Mouse (Mus musculus) bone marrow, adult 2 months (tissue): ENCODE data around the gene 1700037H04Rik. TPM values are rescaled to one million over a fixed set of nuclear protein-coding genes. Genes with fewer than 3 reads are reported as not detected.

Source experiments
- H3K27ac ChIP-seq: fragments of 200-500 bp; 2 replicates; pipeline ENCODE4 v1.5.1; 2012; ENCODE audit warnings: low read depth, mild to moderate bottlenecking, control low read depth, inconsistent platforms, low read length; ENCODE audit not compliant: control insufficient read depth, poor library complexity, insufficient read depth
- H3K4me1 ChIP-seq: fragments of 200-500 bp; 2 replicates; pipeline ENCODE4 v1.6.1; 2011; ENCODE audit warnings: low read length; ENCODE audit not compliant: control insufficient read depth, insufficient read depth
- H3K4me3 ChIP-seq: fragments of 200-500 bp; replicated peaks from 2 replicates; pipeline ENCODE3; 2011; ENCODE audit warnings: mild to moderate bottlenecking, low read depth, low read length, control low read depth; ENCODE audit not compliant: control insufficient read depth
- CTCF ChIP-seq: fragments of 200-500 bp; IDR thresholded peaks from 2 replicates; pipeline ENCODE4 v1.5.1; 2011; ENCODE audit warnings: low read length, control low read depth; ENCODE audit not compliant: control insufficient read depth, insufficient read depth
- POLR2A ChIP-seq: fragments of 200-500 bp; IDR thresholded peaks from 2 replicates; pipeline ENCODE4 v1.6.1; 2011; ENCODE audit warnings: low read depth, mild to moderate bottlenecking, control low read depth, low read length, borderline replicate concordance; ENCODE audit not compliant: control insufficient read depth
- WGBS: fragments of 180-500 bp; shearing (Covaris S2); methylation state at CpG from one replicate; pipeline ENCODE4 v1.1.7; 2018; 5-methylcytosine and 5-hydroxymethylcytosine counted together
- polyA plus RNA-seq: library from polyadenylated mRNA; stranded (reverse); fragments of >200 nt; gene quantifications from 2 replicates; pipeline ENCODE4 v1.2.4, GENCODE M21; 2011; ENCODE audit warnings: low replicate concordance; ENCODE audit not compliant: missing spikeins, insufficient read depth, insufficient read length

1700037H04Rik gene
- polyA plus RNA-seq, 1 experiment = 46.9 TPM

- no peak for TF ChIP-seq POLR2A
- no peak overlapping the region for H3K4me3 ChIP-seq
- H3K27ac ChIP-seq = no peak overlapping the region
- WGBS = 82% methylated on average over 5 of the region's 5 CpGs
- H3K4me1 ChIP-seq = peaks cover 4% of the 10 kb centered on the region; the same call in 1 of the 2 replicates
Observed at GRCm38 (mm10) chr2:131139886-131140532, 19.9 kb downstream of the 1700037H04Rik start.

DNA sequence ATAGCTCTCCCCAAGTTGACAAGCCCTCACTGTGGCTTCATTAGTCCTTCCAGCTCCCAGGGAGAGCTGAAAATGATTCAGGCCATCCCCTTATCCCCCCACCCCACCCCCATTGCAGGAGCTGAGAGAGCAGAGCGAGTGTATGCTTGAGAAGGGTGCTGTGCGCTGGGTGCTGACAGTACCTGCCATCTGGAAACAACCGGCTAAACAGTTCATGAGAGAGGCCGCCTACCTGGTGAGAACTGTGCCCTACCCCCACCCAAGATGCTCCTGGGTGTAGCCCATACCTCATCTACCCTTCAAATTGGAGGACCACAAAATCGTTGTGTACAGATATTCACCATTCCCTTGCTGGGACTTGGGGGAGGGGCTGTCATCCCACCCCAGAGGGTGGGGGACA, 20.6 kb downstream of the 1700037H04Rik start:
- H3K27ac ChIP-seq = no peak overlapping the region
- H3K4me1 ChIP-seq = peaks cover 5% of the 10 kb centered on the region; the same call in 1 of the 2 replicates
- 85% methylated on average over 5 of the region's 5 CpGs for WGBS
- TF ChIP-seq POLR2A = no peak
- TF ChIP-seq CTCF = no peak
- H3K4me3 ChIP-seq = no peak overlapping the region

- Histone ChIP-seq H3K27ac (no peak overlapping the region), H3K4me1 (peaks cover 5% of the 10 kb centered on the region; the same call in 1 of the 2 replicates), H3K4me3 (no peak overlapping the region)
- 88% methylated on average over 7 of the region's 7 CpGs for WGBS
- TF ChIP-seq POLR2A = no peak
- no peak for TF ChIP-seq CTCF
Observed at GRCm38 (mm10) chr2:131138760-131139159, 21.1 kb downstream of the 1700037H04Rik start.

GRCm38 (mm10) chr2:131138296-131138695, 21.6 kb downstream of the 1700037H04Rik start:
- no peak overlapping the region for H3K27ac ChIP-seq

DNA sequence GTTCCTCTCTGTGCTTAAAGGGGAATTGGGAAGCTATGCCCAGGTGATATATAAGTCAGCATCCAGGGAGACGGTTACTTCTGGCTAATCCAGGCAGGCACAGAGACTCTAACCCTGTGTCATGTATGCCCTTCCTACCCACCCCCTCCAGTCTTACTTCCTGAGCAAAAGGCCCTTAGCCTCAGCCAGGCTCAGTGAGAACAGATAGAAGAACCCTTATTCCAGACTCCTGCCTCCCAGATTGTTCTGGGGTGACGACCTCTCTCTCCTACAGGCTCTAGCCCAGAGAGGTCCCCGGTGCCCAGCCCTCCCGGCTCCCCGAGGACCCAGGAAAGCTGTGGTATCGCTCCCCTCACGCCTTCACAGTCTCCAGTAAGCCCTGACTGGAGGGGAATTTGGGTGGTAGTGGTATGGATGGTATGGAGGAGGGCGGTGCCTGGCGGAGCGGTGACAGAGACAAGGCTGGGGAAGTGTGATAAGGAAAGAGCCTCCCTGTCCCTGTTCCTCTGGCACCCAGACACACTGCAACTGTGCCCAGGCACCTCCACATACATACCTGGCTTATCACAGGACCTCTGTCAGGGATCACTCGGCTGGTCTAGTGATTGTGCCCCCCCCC, 24.3 kb downstream of the 1700037H04Rik start:
- peaks cover 5% of the 10 kb centered on the region; the same call in 1 of the 2 replicates for H3K4me1 ChIP-seq

More at GRCm38 (mm10) chr2:131138296-131138695, 21.6 kb downstream of the 1700037H04Rik start:
- no peak for TF ChIP-seq CTCF
- TF ChIP-seq POLR2A = no peak
- Histone ChIP-seq H3K4me3 (no peak overlapping the region), H3K4me1 (peaks cover 5% of the 10 kb centered on the region; the same call in 1 of the 2 replicates)
- WGBS = 79% methylated on average over 4 of the region's 4 CpGs

GRCm38 (mm10) chr2:131134826-131135400, 25.0 kb downstream of the 1700037H04Rik start:
- Histone ChIP-seq H3K27ac (peak overlapping the region; percentile 82), H3K4me3 (no peak overlapping the region), H3K4me1 (peaks cover 5% of the 10 kb centered on the region; the same call in 1 of the 2 replicates)
- WGBS = 86% methylated on average over 8 of the region's 8 CpGs
- TF ChIP-seq POLR2A = no peak
- no peak for TF ChIP-seq CTCF

More for the DNA sequence above, 24.3 kb downstream of the 1700037H04Rik start:
- WGBS = 64% methylated on average over 11 of the region's 11 CpGs
- peak overlapping the region; percentile 82 for H3K27ac ChIP-seq
- H3K4me3 ChIP-seq = no peak overlapping the region
- no peak for TF ChIP-seq CTCF
- peak; percentile 31; the same call in 1 of the 2 replicates for TF ChIP-seq POLR2A

GRCm38 (mm10) chr2:131134381-131134780, 25.5 kb downstream of the 1700037H04Rik start:
- no peak overlapping the region for H3K4me3 ChIP-seq
- H3K27ac ChIP-seq = peak overlapping the region; percentile 17; the same call in 1 of the 2 replicates
- H3K4me1 ChIP-seq = peaks cover 5% of the 10 kb centered on the region; the same call in 1 of the 2 replicates
- no peak for TF ChIP-seq CTCF
- TF ChIP-seq POLR2A = no peak
- WGBS = 10% methylated on average over 1 of the region's 1 CpGs

DNA sequence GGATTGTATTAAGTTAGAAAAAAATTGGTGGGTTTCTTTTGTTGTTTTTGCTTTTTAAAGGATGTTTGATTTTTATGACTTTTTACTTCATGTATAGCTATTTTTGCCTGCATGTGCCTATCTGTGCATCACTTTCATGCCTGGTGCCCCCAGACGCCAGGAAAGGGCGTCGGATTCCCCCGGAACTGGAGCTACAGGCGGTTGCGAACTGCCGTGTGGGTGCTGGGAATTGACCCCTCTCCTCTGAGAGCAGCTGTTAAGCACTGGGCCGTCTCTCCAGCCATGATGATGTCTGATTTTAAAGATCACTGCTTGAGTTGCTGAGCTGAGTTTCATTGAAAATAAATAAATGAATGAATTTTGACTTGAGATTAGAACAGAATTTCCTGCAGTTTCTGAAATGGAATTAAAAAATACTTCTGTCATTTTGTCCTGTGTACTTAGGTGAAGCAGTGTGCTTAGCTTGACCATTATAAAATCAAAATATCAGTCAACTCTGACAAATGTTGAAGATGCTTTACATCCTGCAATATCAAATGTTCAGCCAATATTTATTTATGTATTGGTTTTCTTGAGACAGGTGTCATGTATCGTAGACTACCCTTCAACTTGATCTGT, 26.8 kb downstream of the 1700037H04Rik start, which contains the start of gene Gm11037:
TSS of gene Gm11037 (plus strand) at position 568 of the 618 bp plus-strand sequence.
- no peak within 1 kb of the TSS; the same call in 1 of the 2 replicates for H3K27ac ChIP-seq
- 85% methylated on average over 9 of the region's 9 CpGs for WGBS
- no peak within 1 kb of the TSS for H3K4me3 ChIP-seq
- H3K4me1 ChIP-seq = peaks cover 7% of the 10 kb centered on the region; the same call in 1 of the 2 replicates
- TF ChIP-seq CTCF = no peak
- no peak for TF ChIP-seq POLR2A
